Mouse (Mus musculus) lung, adult 2 months (tissue): ENCODE data around the gene Patj. TPM values are rescaled to one million over a fixed set of nuclear protein-coding genes. Genes with fewer than 3 reads are reported as not detected.
"Not testable (repeated sequence)": the region's sequence is repeated elsewhere in the genome, so short reads cannot be mapped to it uniquely, and the experiment has no call there.

ENCODE experiments used
- DNase-seq: peaks from one replicate; pipeline ENCODE4 v3.0.0; 2022
- H3K4me1 ChIP-seq: fragments of 200-500 bp; 2 replicates; pipeline ENCODE4 v1.6.1; 2011; ENCODE audit warnings: low read length; ENCODE audit not compliant: control insufficient read depth, insufficient read depth
- H3K4me3 ChIP-seq: fragments of 200-500 bp; replicated peaks from 2 replicates; pipeline ENCODE3; 2011; ENCODE audit warnings: low read depth, mild to moderate bottlenecking, control low read depth, low read length; ENCODE audit errors: extremely low read depth
- CTCF ChIP-seq: fragments of 200-500 bp; IDR thresholded peaks from 2 replicates; pipeline ENCODE4 v1.5.1; 2011; ENCODE audit warnings: mild to moderate bottlenecking, low read length, control low read depth; ENCODE audit not compliant: insufficient read depth
- POLR2A ChIP-seq: fragments of 200-500 bp; IDR thresholded peaks from 2 replicates; pipeline ENCODE4 v1.6.1; 2011; ENCODE audit warnings: low read depth, mild to moderate bottlenecking, control low read depth, low read length, borderline replicate concordance; ENCODE audit errors: extremely low read depth
- WGBS: fragments of 180-500 bp; shearing (Covaris S2); methylation state at CpG from one replicate; pipeline ENCODE4 v1.1.7; 2018; 5-methylcytosine and 5-hydroxymethylcytosine counted together
- polyA plus RNA-seq: library from polyadenylated mRNA; depleted of rRNA; stranded (reverse); fragments of >200 nt; gene quantifications from 2 replicates; pipeline ENCODE4 v1.2.3, GENCODE M21; 2012

Gene Patj
- polyA plus RNA-seq, 1 experiment: 17.4 TPM

- DNase-seq: no peak
- H3K4me3 ChIP-seq: no peak overlapping the region
- peaks cover 3% of the 10 kb centered on the region for H3K4me1 ChIP-seq
- TF ChIP-seq POLR2A (no peak), CTCF (no peak)
- 53% methylated on average over 2 of the region's 2 CpGs for WGBS
Measured at GRCm38 (mm10) chr4:98401584-98401962, 6.0 kb downstream of the Patj start.

- peaks cover 3% of the 10 kb centered on the region for H3K4me1 ChIP-seq
- no peak for DNase-seq
- WGBS: 73% methylated on average over 4 of the region's 4 CpGs
Measured at GRCm38 (mm10) chr4:98403492-98403891, 7.9 kb downstream of the Patj start.

GRCm38 (mm10) chr4:98404412-98404811 is 8.8 kb downstream of the Patj start:
- WGBS: 87% methylated on average over 6 of the region's 6 CpGs

More at GRCm38 (mm10) chr4:98403492-98403891, 7.9 kb downstream of the Patj start:
- TF ChIP-seq POLR2A: no peak
- no peak for TF ChIP-seq CTCF
- H3K4me3 ChIP-seq: no peak overlapping the region

GRCm38 (mm10) chr4:98408455-98408854 is 12.9 kb downstream of the Patj start:
- DNase-seq: no peak
- TF ChIP-seq CTCF: no peak
- TF ChIP-seq POLR2A: no peak
- Histone ChIP-seq H3K4me1 (no peaks in the 10 kb centered on the region), H3K4me3 (no peak overlapping the region)
- WGBS: 78% methylated on average over 4 of the region's 4 CpGs

More at GRCm38 (mm10) chr4:98404412-98404811, 8.8 kb downstream of the Patj start:
- no peak for DNase-seq
- Histone ChIP-seq H3K4me3 (no peak overlapping the region), H3K4me1 (peaks cover 3% of the 10 kb centered on the region)
- TF ChIP-seq POLR2A: no peak
- TF ChIP-seq CTCF: no peak

- not testable (repeated sequence) for H3K4me1 ChIP-seq
- over 99% methylated on average over 8 of the region's 8 CpGs for WGBS
Measured at GRCm38 (mm10) chr4:98415150-98415549, 19.6 kb downstream of the Patj start.

GRCm38 (mm10) chr4:98428371-98428770 is 32.8 kb downstream of the Patj start:
- WGBS: 69% methylated on average over 8 of the region's 8 CpGs
- TF ChIP-seq CTCF (no peak), POLR2A (no peak)
- no peak for DNase-seq
- H3K4me1 ChIP-seq: no peaks in the 10 kb centered on the region
- H3K4me3 ChIP-seq: no peak overlapping the region

More at GRCm38 (mm10) chr4:98415150-98415549, 19.6 kb downstream of the Patj start:
- not testable (repeated sequence) for H3K4me3 ChIP-seq, DNase-seq

GRCm38 (mm10) chr4:98435641-98436457 is 40.3 kb downstream of the Patj start:
- Histone ChIP-seq H3K4me1 (no peaks in the 10 kb centered on the region), H3K4me3 (no peak overlapping the region)
- WGBS: 76% methylated on average over 10 of the region's 10 CpGs
- DNase-seq: no peak
- TF ChIP-seq POLR2A: no peak
- TF ChIP-seq CTCF: no peak

- 38% methylated on average over 12 of the region's 12 CpGs for WGBS
- TF ChIP-seq POLR2A: no peak
- no peak for TF ChIP-seq CTCF
- DNase-seq: peak; percentile 11
- Histone ChIP-seq H3K4me3 (peak overlapping the region; percentile 46), H3K4me1 (no peaks in the 10 kb centered on the region)
Measured at GRCm38 (mm10) chr4:98436664-98437363, 41.2 kb downstream of the Patj start.

GRCm38 (mm10) chr4:98439261-98440005 is 43.8 kb downstream of the Patj start:
- TF ChIP-seq CTCF (no peak), POLR2A (no peak)
- Histone ChIP-seq H3K4me1 (no peaks in the 10 kb centered on the region), H3K4me3 (no peak overlapping the region)
- DNase-seq: no peak
- WGBS: 84% methylated on average over 8 of the region's 8 CpGs

GRCm38 (mm10) chr4:98441248-98441647 is 45.7 kb downstream of the Patj start:
- TF ChIP-seq POLR2A (no peak), CTCF (no peak)
- no peak for DNase-seq
- 53% methylated on average over 3 of the region's 3 CpGs for WGBS
- H3K4me3 ChIP-seq: no peak overlapping the region
- H3K4me1 ChIP-seq: no peaks in the 10 kb centered on the region
